Mouse (Mus musculus) limb, embryonic 13.5 days (tissue): Measurements from ENCODE around the gene Cel. TPM values are rescaled to one million over a fixed set of nuclear protein-coding genes. Genes with fewer than 3 reads are reported as not detected.
A peak's percentile ranks its signal among the peaks of the same experiment; 100 is the strongest.

Source experiments
- ATAC-seq: fragments of 200-750 bp; cut with Nextera tagmentation; 2 replicates; pipeline ENCODE4 v1.8.0; 2017; ENCODE audit warnings: low read depth, moderate number of reproducible peaks, moderate TSS enrichment; ENCODE audit not compliant: low FRiP score
- H3K27ac ChIP-seq: fragments of 300-500 bp; sonication (generic); 2 replicates; pipeline ENCODE4 v1.5.1; 2015; ENCODE audit warnings: inconsistent platforms, mild to moderate bottlenecking, moderate library complexity
- H3K27me3 ChIP-seq: fragments of 300-500 bp; sonication (generic); 2 replicates; pipeline ENCODE4 v1.6.1; 2015; ENCODE audit warnings: mild to moderate bottlenecking, inconsistent platforms
- H3K36me3 ChIP-seq: fragments of 300-500 bp; sonication (generic); 2 replicates; pipeline ENCODE4 v1.6.1; 2015; ENCODE audit warnings: inconsistent platforms, mild to moderate bottlenecking, moderate library complexity
- H3K4me1 ChIP-seq: fragments of 300-500 bp; sonication (generic); 2 replicates; pipeline ENCODE4 v1.6.1; 2015; ENCODE audit warnings: inconsistent platforms
- H3K4me2 ChIP-seq: fragments of 300-500 bp; sonication (generic); replicated peaks from 2 replicates; pipeline ENCODE4 v1.6.1; 2015; ENCODE audit warnings: inconsistent platforms, mild to moderate bottlenecking, moderate library complexity
- H3K4me3 ChIP-seq: fragments of 300-500 bp; sonication (generic); 2 replicates; pipeline ENCODE4 v1.5.1; 2015; ENCODE audit warnings: moderate library complexity, mild to moderate bottlenecking, inconsistent platforms
- H3K9ac ChIP-seq: fragments of 300-500 bp; sonication (generic); 2 replicates; pipeline ENCODE4 v1.6.1; 2015; ENCODE audit warnings: mild to moderate bottlenecking, inconsistent platforms
- H3K9me3 ChIP-seq: fragments of 300-500 bp; sonication (generic); 2 replicates; pipeline ENCODE4 v1.6.1; 2016; ENCODE audit warnings: inconsistent platforms
- WGBS: fragments of 180-500 bp; shearing (Covaris S2); methylation state at CpG from one replicate; pipeline ENCODE4 v1.1.7; 2015; 5-methylcytosine and 5-hydroxymethylcytosine counted together
- polyA plus RNA-seq: library from polyadenylated mRNA; unstranded; fragments of >200 nt; fragmentation: Nextera tagmentation; extraction: Ambion mirVana; gene quantifications from 2 replicates; pipeline ENCODE4 v1.2.1, GENCODE M21; 2015

Gene Cel
- polyA plus RNA-seq, 1 experiment from 2014 or later: 0.11 TPM

DNA sequence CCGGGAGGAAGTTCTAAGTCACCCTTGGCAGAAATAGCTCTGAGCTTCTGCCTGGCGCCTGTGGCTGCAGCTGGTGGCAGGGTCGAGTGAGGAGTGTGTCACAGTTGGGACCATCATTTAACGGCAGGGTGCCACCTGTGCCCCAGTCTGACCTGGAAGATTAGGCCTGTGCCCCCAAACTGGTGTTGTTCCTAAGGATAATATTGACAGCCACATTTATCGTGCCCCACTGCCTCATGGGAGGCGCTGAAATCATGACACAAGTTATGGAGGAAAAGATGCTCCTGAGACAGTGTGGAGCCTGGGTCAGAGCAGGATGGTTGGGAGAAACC is 36.3 kb upstream of the Cel start:
- 0 out of 2 replicates have a peak, but pooled peaks cover 5% of the 10 kb centered on the region for H3K9me3 ChIP-seq
- H3K27ac ChIP-seq: no peak overlapping the region
- H3K4me1 ChIP-seq: peaks cover 11% of the 10 kb centered on the region
- no peak overlapping the region for H3K9ac ChIP-seq
- WGBS: 74% methylated on average over 6 of the region's 6 CpGs
- H3K4me3 ChIP-seq: no peak overlapping the region
- H3K27me3 ChIP-seq: no peaks in the 10 kb centered on the region
- no peak overlapping the region for H3K4me2 ChIP-seq
- ATAC-seq: no peak
- H3K36me3 ChIP-seq: no peaks in the 10 kb centered on the region

DNA sequence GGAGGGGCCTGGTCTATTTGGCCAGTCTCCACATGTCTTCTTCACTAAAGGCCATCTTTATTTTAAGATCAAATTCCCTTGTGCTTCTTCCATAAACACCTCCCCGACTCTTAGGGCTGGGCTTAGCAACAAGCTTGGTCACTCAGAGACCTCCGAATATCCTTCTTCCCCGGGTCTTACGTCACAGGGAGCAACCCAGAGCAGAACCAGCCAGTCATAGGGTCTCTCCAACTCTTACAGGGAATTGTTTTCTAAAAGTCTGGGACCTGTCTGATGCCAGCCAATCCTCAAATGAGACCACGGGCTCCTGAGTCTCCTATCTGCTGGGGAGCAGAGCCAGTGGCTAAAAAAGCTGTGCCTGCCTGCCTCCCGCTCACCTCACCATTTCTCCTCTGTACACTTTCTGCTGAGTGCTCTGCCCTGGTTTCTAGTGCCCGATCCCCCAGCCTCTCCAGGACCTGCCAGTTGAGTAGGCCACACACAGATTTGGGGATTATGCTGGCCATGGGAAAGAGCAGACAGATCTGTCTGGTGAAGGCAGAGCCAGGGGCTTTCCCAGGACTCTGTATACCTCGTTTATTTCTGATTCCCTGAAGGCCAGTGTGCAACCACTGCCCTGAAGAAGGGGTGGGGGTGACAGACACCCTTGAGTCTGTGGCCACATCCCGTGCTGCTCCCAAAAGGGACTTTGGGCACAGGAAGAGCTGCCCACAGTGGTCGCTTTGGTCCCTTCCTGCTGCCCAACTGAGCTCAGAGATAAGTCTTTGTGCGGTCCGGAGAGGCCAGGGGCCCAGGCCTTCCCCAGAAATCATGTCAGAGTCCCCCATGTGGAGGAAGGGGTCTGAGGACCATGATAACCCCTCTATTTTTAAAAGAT is 35.7 kb upstream of the Cel start:
- no peak overlapping the region for H3K27ac ChIP-seq
- no peak overlapping the region for H3K4me2 ChIP-seq
- peaks cover 11% of the 10 kb centered on the region for H3K4me1 ChIP-seq
- H3K36me3 ChIP-seq: no peaks in the 10 kb centered on the region
- H3K9me3 ChIP-seq: 0 out of 2 replicates have a peak, but pooled peaks cover 5% of the 10 kb centered on the region
- H3K27me3 ChIP-seq: 0 out of 2 replicates have a peak, but pooled peaks cover 4% of the 10 kb centered on the region
- H3K4me3 ChIP-seq: no peak overlapping the region
- H3K9ac ChIP-seq: no peak overlapping the region
- 0 out of 2 replicates have a peak, but pooled peaks have one; percentile 36 for ATAC-seq
- WGBS: 69% methylated on average over 12 of the region's 12 CpGs

DNA sequence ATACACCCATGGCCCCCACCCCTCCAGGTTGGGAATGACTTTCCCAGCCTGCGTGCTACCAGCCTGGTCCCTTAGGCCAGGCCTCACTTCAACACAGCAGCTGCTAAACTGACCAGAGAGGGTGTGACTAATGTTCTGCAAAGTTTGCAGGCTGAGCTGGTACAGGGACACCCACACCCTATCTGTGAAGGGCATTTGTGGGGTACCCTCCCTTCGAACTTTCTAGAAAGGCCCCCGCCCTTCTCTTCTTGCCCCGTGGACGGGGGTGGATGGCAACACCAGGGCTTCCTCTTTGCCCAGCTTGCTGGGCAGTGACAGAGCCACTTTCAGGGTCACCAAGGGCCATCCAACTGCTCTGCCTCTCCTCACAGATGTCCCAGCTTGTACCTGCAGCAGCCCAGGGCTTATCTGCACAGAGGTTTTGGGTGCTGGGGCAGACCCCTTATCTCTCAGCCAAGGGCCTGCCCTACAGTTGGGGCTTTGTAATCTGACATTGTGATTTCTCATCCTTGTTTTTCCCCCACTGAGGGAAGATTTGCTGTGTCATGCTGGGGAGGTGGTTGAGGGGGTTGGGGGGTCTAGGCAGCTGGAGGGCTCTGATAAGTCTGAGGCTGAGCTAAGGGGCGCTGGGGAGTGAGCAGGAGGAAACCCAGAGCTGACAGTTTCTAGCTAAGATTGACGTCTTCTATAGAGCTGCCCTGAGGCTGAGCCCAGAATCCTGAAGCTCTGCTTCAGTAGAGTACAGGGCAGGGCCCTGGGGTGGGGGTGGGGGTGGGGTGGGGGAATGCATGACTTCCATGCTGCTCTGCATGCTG is 34.7 kb upstream of the Cel start:
- H3K4me3 ChIP-seq: no peak overlapping the region
- H3K27ac ChIP-seq: no peak overlapping the region
- H3K4me1 ChIP-seq: peaks cover 11% of the 10 kb centered on the region
- ATAC-seq: peak; percentile 66; the same call in 1 of the 2 replicates
- WGBS: 77% methylated on average over 7 of the region's 7 CpGs
- no peaks in the 10 kb centered on the region for H3K36me3 ChIP-seq
- H3K9ac ChIP-seq: 0 out of 2 replicates have a peak overlapping the region, but pooled peaks have one; percentile 19
- no peak overlapping the region for H3K4me2 ChIP-seq
- H3K27me3 ChIP-seq: 0 out of 2 replicates have a peak, but pooled peaks cover 4% of the 10 kb centered on the region
- 0 out of 2 replicates have a peak, but pooled peaks cover 5% of the 10 kb centered on the region for H3K9me3 ChIP-seq

DNA sequence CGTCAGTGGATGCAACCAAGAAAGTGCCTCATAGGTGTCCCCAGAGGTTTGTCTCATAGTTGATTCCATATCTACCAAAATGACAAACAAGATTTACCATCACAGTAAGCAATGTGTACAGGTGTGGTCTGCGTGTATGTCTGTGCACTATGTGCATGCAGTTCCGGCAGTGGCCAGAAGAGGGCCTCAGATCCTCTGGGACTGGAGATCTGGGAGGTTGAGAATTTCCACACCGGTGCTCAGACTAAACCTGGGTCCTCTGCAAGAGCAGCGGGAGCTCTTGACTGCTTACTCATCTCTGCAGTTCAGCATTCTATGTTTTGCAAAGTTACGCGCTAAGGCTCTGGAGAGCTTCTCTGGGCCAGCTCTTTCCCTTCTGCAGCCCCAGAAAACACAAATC is 33.8 kb upstream of the Cel start:
- Histone ChIP-seq H3K4me2 (no peak overlapping the region), H3K9ac (no peak overlapping the region), H3K4me3 (no peak overlapping the region), H3K36me3 (no peaks in the 10 kb centered on the region), H3K9me3 (0 out of 2 replicates have a peak, but pooled peaks cover 5% of the 10 kb centered on the region), H3K27me3 (peaks cover 10% of the 10 kb centered on the region), H3K4me1 (peaks cover 11% of the 10 kb centered on the region), H3K27ac (no peak overlapping the region)
- no peak for ATAC-seq
- WGBS: 94% methylated on average over 7 of the region's 7 CpGs

DNA sequence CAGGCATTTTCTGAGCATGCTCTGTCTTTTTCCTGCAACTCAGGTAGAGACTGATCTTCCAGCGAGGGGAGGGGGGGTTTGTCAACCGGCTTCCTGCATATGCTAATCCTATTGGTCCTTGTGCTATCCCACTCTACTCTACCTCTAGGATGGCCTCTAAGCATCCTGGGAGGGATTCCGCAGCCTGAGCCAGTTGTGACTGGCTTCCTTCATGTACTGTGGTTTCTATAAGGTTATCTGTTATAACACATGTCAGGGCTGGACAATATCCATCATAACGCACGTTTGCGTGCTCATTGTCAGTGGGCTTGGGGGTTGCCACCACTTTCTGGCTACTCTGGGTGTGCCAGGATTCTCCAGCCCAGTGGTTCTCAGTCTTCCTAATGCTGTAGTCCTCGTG is 32.8 kb upstream of the Cel start:
- Histone ChIP-seq H3K9ac (no peak overlapping the region), H3K4me3 (no peak overlapping the region), H3K36me3 (no peaks in the 10 kb centered on the region), H3K27ac (no peak overlapping the region), H3K4me1 (peaks cover 11% of the 10 kb centered on the region), H3K27me3 (peaks cover 10% of the 10 kb centered on the region), H3K4me2 (no peak overlapping the region), H3K9me3 (0 out of 2 replicates have a peak, but pooled peaks cover 5% of the 10 kb centered on the region)
- no peak for ATAC-seq
- 76% methylated on average over 7 of the region's 7 CpGs for WGBS

DNA sequence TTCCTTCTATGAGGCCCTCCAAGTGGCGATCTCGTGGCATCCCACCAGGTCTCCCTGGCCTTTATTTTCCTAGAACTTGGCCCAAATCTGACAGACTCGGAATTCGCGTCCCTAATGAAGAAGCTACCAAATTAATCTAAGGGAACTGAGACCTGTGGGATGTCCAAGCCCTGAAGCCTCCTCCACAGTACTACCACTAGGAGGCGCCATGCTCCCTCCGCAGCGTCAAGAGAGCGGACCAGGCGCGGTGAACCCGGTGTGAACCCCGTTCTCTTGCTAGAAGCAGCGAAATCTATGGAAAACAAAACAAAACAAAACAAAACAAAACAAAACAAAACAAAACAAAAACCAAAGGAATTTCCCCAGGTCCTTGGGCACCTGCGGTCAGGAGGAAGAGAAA is 29.6 kb upstream of the Cel start:
- no peak overlapping the region for H3K4me2 ChIP-seq
- H3K9ac ChIP-seq: no peak overlapping the region
- no peak overlapping the region for H3K4me3 ChIP-seq
- peaks cover 1% of the 10 kb centered on the region; the same call in 1 of the 2 replicates for H3K4me1 ChIP-seq
- H3K9me3 ChIP-seq: 0 out of 2 replicates have a peak, but pooled peaks cover 5% of the 10 kb centered on the region
- peaks cover 10% of the 10 kb centered on the region for H3K27me3 ChIP-seq
- 8% methylated on average over 15 of the region's 15 CpGs for WGBS
- H3K36me3 ChIP-seq: no peaks in the 10 kb centered on the region
- H3K27ac ChIP-seq: no peak overlapping the region
- no peak for ATAC-seq

DNA sequence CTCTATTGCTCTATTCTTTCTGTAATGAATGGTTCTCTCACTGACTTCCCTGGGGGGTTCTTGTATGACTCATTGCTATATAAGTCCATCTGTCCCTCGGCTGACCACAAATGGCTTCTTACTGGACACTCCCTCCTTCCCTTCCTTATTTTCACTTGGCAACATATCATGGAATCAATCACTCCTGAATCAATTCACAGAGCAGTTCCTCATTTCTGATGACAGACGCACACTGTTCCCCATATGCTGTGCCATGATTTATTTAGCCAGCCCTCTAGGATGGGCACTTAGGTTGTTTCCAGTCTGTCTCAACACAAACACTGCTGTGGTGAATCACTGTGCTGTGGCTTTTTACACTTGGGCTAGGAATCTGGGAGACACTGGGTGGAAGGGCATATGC is 28.3 kb upstream of the Cel start:
- Histone ChIP-seq H3K4me1 (no peaks in the 10 kb centered on the region), H3K27me3 (peaks cover 10% of the 10 kb centered on the region), H3K9ac (no peak overlapping the region), H3K4me3 (no peak overlapping the region), H3K9me3 (no peaks in the 10 kb centered on the region), H3K27ac (no peak overlapping the region), H3K36me3 (no peaks in the 10 kb centered on the region), H3K4me2 (no peak overlapping the region)
- 79% methylated on average over 2 of the region's 2 CpGs for WGBS
- ATAC-seq: no peak

DNA sequence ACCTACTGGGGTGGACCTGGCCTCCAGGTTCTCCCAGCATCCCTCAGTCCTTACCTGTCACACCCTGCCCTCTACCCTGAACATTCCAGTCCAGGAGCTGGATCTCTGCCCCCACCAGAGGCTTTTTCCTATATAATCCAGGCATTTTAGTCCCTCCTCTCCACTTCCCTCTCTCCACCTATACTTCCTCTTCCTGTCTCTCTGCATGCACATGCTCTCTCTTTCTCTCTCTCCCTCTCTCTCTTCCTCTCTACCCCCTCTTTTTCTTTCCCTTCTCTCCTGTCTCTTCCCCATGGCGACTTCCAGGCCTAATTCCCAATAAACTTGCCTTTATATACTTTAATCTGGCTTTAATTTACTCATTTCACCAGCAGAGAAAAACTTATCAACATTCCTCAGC is 25.4 kb upstream of the Cel start:
- no peak overlapping the region for H3K9ac ChIP-seq
- H3K4me1 ChIP-seq: peaks cover 3% of the 10 kb centered on the region
- H3K27me3 ChIP-seq: peaks cover 6% of the 10 kb centered on the region
- no peak overlapping the region for H3K27ac ChIP-seq
- H3K36me3 ChIP-seq: no peaks in the 10 kb centered on the region
- no peak overlapping the region for H3K4me3 ChIP-seq
- 30% methylated on average over 1 of the region's 1 CpGs for WGBS
- no peak for ATAC-seq
- no peaks in the 10 kb centered on the region for H3K9me3 ChIP-seq
- no peak overlapping the region for H3K4me2 ChIP-seq

DNA sequence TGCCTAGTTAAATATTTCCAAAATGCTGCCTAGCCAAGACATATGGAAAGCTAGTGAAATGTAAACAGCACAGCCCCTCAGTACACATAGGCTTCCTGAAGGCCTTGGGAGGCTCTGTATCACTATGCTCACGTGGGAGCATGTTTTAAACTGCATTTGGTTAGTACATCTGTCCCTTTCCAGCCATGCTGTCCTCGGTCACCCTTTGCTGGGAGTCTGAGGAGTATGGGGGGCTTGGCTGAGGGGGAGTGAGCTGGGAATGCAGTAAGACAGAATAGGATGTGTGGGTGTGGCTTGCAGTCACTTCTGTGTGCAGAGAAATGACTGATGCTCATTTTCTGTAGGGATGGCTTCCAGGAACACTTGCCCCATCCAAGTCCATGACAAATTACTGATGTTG is 22.5 kb upstream of the Cel start:
- Histone ChIP-seq H3K9me3 (no peaks in the 10 kb centered on the region), H3K4me1 (peaks cover 15% of the 10 kb centered on the region), H3K9ac (no peak overlapping the region), H3K36me3 (peaks cover 4% of the 10 kb centered on the region), H3K27me3 (no peaks in the 10 kb centered on the region), H3K4me3 (no peak overlapping the region), H3K4me2 (no peak overlapping the region), H3K27ac (no peak overlapping the region)
- ATAC-seq: no peak
- 37% methylated on average over 2 of the region's 2 CpGs for WGBS

DNA sequence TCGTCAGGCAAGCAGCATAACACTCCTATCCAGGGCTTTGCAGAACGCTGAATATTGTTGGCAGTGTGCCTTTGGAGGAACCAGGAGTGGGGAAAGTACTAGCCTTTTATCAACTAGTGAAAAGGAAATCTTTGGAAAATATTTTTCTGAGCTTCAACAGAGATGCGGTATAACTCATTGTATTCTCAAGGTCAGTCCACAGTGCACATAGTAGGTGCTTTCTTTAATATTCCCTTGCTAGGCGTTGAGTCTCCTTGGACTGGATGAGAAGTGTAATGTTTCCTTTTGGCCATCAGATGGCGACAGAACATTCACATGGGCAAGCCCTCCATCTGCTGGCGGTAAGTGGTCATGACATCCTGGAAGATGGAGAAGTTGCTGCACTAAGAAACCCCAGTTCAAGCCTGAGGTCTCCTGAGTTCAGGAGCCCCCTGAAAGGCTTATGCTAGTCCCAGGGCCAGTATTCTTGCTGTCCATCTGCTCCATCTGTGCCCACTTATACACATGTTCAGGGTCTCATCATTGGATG is 21.9 kb upstream of the Cel start:
- Histone ChIP-seq H3K27ac (no peak overlapping the region), H3K9me3 (no peaks in the 10 kb centered on the region), H3K27me3 (no peaks in the 10 kb centered on the region), H3K4me3 (no peak overlapping the region), H3K4me1 (peaks cover 15% of the 10 kb centered on the region), H3K9ac (no peak overlapping the region), H3K36me3 (peaks cover 8% of the 10 kb centered on the region), H3K4me2 (no peak overlapping the region)
- ATAC-seq: no peak
- 20% methylated on average over 6 of the region's 6 CpGs for WGBS

DNA sequence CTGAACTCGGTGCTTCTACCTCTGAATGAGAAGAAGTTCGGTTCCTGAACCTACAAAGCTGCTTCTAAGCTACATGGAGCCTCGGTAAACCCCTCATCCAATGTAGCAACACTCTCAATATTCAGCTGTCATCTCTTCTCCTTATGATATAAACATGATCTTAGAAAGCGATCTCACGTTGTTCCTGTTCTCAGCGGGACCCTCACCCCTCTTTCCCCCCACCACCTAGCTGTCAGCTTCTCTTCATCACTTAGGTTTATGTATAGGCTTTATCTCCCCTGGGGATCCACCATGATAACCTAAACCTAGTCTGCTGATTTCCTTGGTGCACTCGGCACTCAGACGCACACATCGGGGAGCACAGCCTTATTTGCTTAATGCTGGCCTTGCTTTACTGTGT is 20.4 kb upstream of the Cel start, which contains the start of gene Gtf3c5:
TSS of gene Gtf3c5 (minus strand) at position 101 of the 400 bp plus-strand sequence.
- Histone ChIP-seq H3K4me3 (peak within 1 kb of the TSS; percentile 71), H3K27me3 (no peaks in the 10 kb centered on the region), H3K4me1 (peaks cover 15% of the 10 kb centered on the region), H3K9me3 (no peaks in the 10 kb centered on the region), H3K27ac (peak within 1 kb of the TSS; percentile 89), H3K4me2 (peak within 1 kb of the TSS; percentile 76), H3K36me3 (peaks cover 22% of the 10 kb centered on the region), H3K9ac (peak within 1 kb of the TSS; percentile 77)
- no peak for ATAC-seq
- WGBS: 73% methylated on average over 9 of the region's 9 CpGs
